Mouse (Mus musculus) right cerebral cortex, postnatal 25 days (tissue): ENCODE data around the gene Rab11fip2.

Experiments used
- DNase-seq: peaks from one replicate; pipeline ENCODE4 v3.0.0; 2022

Rab11fip2 gene

DNA sequence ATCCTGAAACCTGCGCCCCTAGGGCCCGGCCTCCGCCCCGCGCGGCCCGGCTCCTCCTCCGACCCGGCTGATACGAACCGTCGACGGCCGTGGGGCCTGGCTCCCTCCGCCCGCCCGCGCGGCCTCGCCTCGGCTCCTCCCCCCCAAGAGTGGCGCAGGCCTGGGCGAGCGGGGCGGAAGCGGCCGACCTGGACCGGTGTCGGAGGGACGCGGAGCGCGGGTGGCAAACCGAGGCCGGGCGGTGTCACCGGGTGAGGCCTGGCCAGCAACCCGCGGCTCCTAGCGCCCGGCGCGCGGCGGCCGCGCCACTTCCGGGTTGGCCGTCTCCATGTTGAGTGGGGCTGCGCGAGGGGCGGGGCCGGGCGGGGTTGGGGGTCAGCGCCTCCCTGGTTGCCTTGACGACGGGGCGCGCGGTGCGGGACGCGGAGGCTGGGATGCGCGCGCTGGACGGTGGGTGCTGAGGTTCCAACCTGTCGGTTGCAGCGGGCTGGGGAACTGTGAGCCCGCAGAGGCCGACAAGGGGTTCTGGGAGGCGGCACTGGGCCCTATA is at the start of gene Rab11fip2:
Rab11fip2 (minus strand) TSS at position 333 of the 550 bp plus-strand sequence.
- peak; percentile 90 for DNase-seq

DNA sequence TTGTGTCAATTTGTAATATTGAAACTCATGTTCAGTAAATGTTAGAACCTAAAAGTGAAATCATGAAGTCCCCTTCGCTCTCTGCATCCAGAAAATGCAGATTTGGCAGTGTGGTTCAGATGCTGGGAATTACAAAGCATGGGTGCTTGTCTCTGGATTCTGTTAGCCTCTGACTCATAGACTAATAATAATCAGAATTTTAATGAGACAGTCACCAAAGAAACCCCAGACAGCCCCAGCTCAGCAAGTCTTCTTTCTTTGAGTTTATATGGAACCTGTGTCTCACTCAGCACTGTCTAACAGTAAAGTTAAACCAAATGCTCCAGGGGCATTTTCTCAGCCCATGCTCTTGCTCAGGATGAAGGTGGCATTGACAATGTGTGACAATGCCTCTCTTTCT is 38.1 kb upstream of the Rab11fip2 start:
- no peak for DNase-seq

DNA sequence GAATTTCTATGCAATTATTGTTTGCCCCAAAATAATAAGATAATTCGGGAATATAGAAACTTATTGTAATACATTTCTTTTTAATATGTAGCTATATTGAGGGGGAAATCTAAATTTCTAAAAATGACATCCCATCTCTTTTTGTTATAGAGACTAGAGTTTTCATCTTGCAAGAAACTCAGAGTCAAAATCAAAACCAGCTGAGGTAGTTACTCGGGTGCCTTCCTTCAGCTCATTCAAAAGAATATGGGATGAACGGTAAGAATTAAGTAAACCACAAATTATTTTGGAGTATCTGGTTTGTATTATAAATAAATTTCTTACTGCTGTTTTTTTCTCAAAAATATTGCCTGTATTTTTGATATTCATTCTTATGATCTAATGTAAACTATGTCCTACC is 11.5 kb upstream of the Rab11fip2 start:
- DNase-seq: no peak

DNA sequence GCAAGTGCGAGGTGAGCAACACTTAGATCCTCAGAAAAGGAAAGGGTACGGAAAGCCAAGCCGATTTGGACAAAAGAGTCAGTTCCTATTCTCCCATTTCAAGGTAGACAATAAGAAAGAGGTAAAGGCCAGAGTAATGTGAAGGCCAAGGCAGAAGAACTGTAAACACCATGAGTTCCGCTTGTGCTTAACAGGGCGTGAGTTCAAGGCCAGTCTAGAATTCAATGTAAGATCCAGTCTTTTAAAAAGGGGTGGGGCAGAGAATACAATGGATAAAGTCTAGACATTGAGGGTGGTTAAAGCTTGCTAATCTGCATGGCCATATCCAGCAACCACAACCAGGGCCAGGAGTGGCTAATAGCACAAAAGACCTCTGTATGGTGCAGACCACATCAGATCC is 6.3 kb upstream of the Rab11fip2 start:
- no peak for DNase-seq

DNA sequence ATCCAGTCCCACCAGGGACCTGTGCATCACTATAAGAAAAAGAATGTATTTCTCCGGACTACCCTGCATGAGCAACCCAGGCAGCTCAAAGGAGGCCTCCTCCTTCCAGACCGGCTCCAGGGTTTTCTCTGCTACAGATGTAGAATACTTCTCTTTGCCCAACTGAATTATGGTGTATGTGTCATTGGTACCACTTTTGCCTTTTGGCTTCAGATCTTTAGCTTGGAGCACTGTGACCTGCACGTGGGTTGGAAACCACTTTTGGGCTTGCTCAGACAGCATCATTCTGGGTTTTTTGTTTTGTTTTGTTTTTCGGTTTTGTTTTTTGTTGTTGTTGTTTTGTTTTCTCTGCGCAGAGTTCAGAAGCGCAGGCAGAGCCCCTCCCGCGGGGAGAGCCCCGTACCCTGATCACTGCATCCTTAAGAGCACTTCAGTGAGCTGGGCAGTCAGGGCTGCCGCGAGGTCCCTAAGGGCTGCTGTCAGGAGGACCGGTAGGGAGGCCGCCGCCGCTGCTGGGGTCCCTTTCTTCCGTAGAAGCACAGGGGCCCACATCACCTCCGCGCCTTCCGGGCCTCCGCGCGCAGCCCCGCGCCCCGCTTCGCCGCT is 635 bp downstream of the Rab11fip2 start:
- no peak for DNase-seq

DNA sequence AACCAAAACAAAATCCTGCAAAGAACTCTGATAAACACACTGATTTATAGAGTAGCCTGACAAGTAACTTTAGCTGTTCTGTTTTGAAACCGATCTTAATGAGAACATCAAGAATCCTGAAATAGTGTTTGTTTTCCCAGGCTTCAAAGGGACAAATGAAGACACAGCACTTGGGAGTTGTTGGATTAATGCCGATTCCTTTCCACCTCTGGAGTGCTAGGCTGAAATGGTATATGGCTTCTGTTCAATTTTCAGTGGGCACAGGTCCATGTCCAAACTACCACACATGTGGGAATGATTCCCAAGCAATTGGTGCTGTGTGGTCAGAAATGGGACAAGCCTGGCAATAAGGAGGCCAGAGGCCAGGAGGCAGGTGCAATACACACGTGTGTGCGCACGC is 3.7 kb downstream of the Rab11fip2 start:
- DNase-seq: no peak

DNA sequence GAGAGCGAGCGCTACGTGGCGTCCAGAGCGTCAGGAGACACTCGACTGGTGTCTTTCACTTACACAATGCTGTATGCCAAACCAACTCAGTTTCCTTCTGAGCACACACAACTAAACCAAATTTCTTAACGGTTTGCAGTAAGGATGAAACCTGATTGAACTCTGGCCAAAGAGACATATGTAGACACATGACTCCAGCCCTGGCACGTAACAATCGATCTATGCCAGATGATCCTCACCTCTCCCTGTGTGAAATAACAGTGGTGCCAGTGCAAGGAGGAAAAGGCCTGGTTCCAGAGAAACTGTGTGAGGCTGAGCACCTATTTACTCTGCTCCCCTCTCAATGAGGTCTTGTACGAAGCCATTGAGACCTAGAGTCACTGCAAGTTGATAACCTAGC is 11.4 kb downstream of the Rab11fip2 start:
- no peak for DNase-seq

DNA sequence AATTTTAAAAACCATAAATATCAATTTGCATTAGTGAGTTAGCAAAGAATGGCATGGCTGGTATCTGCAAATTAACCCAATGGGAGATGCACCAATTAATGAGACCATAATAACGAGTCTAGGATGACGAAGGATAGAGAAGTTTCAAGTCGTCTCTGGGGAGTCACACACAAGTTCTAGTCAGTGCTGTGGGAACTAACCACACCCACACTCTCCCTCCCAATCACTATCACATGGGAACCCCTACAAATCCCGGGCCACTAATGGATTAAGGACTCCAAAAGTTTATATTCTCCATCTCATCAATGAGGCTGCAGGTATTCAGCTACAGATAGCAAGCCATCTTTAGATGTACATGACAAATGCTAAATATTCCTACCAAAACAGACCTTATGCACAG is 14.8 kb downstream of the Rab11fip2 start:
- no peak for DNase-seq

DNA sequence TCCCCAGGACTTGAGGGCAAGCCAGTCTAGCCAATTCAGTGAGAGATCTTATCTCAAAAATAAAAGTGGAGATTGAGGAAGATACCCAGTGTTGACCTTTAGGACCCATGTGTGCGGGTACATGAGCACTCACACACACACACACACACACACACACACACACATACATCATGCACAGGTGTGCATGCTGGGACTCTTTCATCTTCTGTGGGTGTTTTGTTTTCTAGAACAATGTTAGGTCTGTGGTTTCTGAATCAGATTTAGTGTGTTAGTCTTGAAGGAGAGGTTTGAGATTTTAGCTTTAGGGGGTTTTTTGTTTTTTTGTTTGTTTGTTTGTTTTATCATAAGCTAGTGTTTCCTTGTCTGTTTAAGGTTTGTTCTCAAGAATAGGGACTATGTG is 17.3 kb downstream of the Rab11fip2 start:
- no peak for DNase-seq

DNA sequence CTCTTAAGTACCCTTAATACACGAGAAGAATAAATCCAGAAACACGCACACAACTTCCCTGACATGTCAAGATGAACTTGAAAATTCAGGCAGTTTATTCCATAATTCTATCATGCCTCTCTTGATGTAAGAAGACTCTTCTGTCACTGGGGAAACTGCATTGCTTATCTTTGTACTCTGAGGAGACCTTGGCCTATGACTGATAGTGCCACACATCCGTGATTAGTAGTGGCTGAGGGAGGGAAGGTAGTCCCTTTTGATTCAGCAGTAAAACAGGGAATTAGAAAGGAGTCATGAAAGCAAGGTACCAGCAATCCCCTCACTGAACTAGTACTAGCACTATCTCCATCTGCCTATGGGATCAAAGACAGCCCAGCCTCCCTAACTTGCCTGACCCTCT is 22.6 kb downstream of the Rab11fip2 start:
- no peak for DNase-seq

DNA sequence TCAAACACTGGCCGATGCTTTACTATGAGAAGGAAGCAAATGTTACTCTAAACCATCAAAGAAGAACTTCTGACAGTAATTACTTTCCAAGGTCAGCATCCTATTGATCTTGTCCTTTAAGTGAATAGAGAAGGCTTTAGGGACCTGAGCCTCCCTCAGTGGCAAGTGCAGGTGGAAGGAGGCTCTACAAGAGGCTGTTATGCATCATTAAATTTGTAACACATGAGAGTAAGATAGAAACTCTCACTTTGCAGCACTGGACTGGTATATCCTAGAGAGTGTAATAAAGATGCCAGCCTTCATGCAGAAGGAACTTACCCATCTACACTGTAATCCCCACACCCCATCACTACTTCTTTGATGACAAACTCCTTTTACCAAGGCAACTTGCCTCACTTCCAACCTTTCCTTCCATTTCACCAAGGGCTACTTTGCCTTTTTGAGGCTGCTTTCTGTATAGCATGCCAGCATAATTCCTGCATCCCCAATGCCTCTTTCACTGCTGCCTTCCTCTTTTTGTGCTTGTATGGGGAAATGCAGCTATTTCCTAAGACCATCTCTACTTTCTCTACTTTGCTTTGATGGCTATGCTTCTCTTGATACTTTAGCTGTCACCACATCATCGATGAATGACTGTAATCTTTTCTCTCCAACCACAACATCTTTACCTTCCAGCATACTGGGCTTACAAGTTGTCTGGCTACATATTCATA is 25.4 kb downstream of the Rab11fip2 start:
- no peak for DNase-seq

DNA sequence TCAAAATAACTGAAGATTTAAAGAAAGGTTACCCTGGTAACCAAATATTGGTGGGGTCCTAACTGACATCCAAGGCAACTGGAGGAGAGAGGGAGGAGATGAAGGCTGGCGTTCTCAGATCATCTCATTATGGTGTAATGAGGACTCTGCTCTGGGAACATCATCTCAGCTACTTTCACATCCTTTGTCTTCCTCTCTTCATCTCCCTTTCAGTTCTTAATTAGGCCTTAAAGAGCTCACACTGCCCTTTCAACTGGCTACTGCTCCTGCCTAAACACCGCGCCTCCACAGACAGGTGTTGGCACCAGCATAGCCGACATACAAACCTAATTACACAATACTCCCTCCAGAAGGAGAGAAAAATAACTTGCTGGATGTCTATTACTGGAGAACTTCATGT is 31.9 kb downstream of the Rab11fip2 start:
- no peak for DNase-seq

DNA sequence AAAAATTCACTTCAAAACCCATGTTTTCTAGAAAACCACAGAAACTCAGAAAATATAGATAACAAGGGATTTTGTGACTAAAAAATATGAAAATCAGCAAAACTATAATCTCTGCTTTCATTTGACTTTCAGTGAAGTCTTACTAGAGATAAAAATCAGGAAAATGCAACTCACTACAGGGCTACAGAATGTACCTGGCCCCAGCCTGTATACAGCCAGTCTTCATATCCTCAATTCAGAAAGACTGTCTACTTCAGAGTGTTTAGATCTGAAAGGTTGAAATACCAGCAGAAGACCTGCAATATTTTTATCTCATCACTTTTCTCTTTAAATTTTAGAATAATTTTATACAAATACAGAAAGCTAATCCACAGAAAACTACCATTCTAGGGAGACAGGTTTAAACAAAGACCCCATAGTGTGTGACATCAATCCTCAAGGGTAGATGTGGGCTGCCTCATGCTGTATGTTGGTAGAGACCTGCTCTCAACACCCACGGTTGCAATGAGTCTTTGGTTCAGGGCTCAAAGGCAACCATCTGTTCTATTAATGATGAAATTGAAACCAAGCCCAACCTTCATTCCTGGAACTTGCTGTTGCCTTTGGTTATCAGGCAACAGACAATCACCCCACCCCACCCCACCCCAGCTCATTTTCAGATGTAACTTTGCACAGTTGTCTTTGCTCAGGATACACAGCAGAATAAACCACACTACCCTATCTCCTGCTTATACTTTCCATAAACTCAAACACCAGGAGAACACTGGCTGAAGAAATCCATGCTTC is 38.0 kb downstream of the Rab11fip2 start:
- DNase-seq: no peak

DNA sequence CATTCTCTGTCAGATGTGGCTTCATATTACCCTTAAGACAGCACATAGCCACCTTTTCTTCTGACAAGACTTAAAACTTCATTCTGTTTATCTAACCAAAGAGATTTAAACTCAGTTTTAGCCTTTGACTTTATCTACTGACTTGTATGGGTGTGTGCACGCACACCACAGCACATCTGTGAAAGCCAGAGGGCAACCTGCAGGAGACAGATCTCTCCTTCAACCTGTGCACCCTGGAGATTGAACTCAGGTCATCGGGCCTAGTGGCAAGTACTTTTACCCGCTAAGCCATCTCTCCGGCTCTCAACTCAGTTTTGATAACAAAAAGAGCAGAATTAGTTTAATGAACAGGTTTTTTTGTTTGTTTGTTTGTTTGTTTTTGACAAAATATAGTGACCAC is 43.5 kb downstream of the Rab11fip2 start:
- no peak for DNase-seq

DNA sequence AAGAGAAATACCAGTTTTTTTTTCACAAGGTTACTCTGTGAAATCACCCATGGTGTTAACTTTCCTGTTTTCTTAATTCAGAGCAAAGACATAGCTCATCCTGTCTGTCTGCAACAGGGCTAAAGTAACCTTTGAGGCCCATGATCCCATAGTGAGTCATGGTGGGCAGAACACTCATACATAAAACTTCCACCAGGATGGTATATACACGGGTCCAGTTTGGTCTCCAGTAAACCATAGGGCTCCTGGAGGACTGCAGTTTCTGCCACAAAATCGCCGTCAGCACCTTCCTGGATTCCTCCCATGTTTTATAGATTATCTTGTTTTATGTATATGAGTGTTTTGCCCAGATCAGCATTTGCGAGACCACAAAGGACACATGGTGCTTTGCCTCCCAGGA is 45.2 kb downstream of the Rab11fip2 start:
- no peak for DNase-seq

DNA sequence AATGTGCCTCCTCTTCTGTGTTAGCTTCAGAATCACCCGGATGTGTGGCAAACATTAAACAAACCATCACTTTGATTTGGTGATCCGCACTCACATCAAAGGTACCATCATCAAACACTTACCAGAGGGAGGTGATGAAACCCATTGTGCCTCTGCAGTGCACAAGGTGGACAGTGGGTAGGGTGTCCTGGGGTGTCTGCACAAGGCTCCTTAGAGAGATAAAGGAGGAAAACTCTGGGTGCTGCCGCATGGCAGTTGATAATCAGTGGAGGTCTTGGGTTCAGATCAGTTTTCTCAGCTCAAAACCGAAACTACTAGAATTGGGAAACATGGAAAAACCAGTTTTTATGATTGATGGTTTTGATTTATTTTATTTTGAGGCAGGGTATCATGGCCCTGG is 54.1 kb downstream of the Rab11fip2 start:
- no peak for DNase-seq

DNA sequence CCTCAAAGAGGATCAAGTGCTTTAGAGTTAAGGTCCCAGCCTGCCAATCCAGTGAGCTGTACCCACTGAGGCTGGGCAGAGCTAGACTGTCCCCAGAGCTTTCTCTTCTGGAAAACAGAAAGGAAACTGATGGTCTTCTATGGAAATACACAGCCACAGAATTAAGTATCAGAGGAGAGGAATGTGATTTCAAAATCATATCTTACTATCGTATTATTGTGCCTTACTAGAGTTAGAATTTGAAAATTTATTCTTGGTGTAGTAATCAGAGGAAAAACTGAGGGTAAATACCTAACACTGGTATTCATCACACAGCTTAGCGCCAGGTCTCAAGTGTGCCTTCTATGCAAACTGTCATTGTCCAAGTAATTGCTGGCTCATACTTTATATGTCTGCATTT is 54.6 kb downstream of the Rab11fip2 start:
- DNase-seq: no peak

DNA sequence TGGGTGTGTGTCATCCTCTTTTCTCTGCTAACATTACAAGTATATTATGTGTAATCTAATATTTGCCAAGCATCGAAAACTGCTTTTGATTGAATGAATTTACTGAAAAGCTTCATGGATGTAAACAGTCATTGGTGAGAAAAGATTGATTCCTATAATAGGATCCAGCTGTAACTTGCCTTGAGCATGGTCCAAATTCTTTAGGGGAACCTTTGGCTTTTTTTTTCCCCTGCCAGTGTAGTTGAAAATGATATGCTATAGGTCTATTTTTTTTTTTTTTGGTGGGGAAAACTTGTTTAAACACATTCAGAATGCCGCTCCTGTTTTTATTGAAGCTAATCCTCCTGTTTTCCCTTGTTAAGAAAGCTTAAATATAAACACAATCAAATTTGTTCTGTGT is 55.6 kb downstream of the Rab11fip2 start:
- DNase-seq: no peak

DNA sequence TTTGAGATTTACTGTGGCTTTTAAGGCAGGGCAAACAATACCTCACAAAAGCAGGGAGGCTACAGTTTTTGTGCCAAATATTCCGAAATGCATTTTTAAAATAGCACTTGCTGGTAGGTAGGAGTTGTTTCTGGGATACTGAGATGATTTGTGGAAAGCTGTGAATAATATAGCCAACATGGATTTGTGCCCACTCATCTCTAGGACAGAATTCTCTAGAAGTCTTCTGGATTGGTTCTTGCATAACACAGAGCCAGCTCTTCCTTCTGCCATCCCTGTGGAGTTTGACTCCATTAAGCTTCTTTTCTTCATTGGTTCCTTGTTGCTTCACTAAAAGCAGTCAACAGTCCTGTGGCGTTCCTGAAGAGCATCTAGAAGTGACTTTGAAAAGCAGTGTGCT is 58.2 kb downstream of the Rab11fip2 start:
- no peak for DNase-seq

DNA sequence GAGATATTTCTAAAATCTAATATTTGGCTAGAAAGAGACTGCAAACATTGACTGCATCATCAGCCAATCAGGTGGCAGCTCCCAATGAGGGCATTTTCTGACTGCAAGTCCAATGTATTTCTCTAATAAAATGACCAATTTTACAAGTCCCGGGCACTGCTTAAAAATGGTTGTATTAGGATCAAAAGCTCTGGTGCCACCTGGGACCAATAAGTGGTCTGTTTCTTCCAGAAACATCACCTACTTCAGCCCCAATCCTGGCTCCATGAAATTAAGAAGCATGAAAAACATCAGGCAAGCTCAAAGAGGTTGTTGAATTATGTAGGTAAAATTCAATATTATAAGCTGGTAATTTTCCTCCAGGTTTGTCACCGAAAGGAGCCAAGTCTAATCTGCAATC is 66.2 kb downstream of the Rab11fip2 start:
- DNase-seq: no peak

DNA sequence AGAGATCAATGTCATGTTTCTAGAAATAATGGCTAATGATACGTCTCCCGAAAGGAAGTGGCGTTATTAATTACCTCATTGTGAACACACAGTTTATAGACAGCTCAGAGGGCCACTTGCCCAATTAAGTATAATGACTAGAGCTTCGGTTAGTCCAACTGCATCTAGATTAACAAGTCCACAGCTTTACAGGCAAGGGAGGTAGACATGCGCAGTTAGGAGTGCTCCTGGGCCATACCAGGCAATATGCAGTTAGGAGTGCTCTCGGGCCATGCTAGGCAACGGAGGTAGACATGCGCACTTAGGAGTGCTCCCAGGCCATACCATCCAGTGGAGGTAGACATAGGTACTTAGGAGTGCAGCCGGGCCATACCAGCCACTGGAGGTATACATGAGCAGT is 76.8 kb downstream of the Rab11fip2 start:
- DNase-seq: no peak

DNA sequence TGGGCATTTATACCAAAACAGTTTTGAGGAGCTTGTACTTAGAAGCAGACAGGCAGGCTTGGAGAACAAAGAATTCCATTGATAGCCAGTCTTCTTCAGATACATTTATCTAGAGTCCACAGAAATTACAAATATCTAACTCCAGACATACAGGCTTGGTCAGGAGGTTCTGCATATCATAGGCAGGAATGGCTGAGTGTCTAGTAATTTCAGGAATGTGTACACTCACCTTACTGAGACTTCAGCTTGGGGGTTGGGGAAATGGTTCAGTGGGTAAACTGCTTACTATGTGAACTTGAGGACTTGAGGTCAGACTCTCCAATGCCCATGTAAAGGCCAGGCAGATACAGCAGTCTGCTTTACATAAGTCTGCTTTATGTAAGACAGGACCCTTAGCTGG is 81.0 kb downstream of the Rab11fip2 start:
- no peak for DNase-seq

DNA sequence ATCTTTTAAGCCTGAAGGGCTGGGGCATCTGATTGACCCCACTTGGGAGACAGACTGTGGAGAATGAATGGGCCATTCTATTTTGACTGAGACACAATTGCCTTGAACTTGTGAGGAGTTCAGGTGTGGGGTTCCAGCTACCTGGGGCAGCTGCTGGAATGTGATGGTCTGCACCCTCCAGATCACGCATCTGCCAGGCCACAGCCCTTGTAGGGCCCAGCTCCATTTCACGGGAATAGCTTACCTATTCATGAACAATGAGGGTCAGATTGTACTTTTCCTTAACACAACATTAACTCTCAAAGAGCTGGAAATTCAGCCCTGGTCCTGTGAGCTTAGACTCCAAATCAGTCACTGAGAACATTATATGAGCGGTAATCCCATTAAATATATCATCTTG is 82.7 kb downstream of the Rab11fip2 start:
- no peak for DNase-seq

DNA sequence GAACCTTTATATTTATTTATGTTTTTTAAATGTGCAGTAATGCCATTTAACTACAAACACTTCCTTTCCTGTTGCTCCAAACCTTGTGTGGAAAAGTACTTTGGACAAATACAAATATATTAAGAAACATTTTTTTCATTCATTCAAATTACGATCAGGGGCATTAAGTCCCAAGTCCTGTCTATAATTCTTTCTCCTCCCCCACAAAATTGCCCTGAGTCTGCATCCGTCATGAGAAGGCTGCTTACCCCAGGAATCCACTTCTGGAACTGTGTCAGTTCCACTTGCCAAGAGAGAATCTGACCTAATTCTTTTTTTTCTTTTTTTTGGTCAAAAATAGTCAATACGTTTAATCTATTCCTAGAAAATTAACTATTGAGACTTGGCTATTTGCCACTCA is 90.4 kb downstream of the Rab11fip2 start:
- no peak for DNase-seq
